In genomic region chr17:94144298-94144697, GRCm38 (mm10) we compare ENCODE assay signal across 25 mouse cellular contexts.
"Had no signal": no experiment of that assay in that cellular context is flagged by ENCODE, and none has a peak within 500 bp of the region (broad histone marks: within the 10 kb centered on the region; RNA-seq: fewer than 3 reads in every experiment).

No protein-coding gene starts in this region.

- H3K27me3 ChIP-seq: heart, embryonic 13.5 days; heart, embryonic 15.5 days; hindbrain, embryonic 15.5 days; kidney, embryonic 15.5 days; limb, embryonic 13.5 days; limb, embryonic 15.5 days; liver, embryonic 12.5 days had no signal

- DNase-seq: gastrocnemius, postnatal 14 days; gastrocnemius, postnatal 36 days; heart, adult 11 months; heart, adult 2 months; heart, postnatal 14 days; heart, postnatal 36 days; kidney, adult 11 months; kidney, adult 2 months; kidney, adult 9 months; kidney, postnatal 14 days; kidney, postnatal 36 days; layer of hippocampus, adult 9-11 months; layer of hippocampus, postnatal 36 days; left cerebral cortex, postnatal 4 days had no signal

- ATAC-seq: intestine, embryonic 16.5 days; liver, embryonic 12.5 days had no signal

- H3K4me3 ChIP-seq: heart, adult 2 months; heart, embryonic 13.5 days; heart, embryonic 15.5 days; hindbrain, embryonic 15.5 days; kidney, embryonic 15.5 days; limb, embryonic 13.5 days; limb, embryonic 15.5 days; liver, embryonic 12.5 days had no signal

- H3K4me2 ChIP-seq: heart, embryonic 11.5 days; heart, embryonic 13.5 days; heart, embryonic 15.5 days; hindbrain, embryonic 15.5 days; kidney, embryonic 15.5 days; limb, embryonic 13.5 days; limb, embryonic 15.5 days; liver, embryonic 12.5 days had no signal

- H3K4me1 ChIP-seq: heart, embryonic 13.5 days; heart, embryonic 15.5 days; hindbrain, embryonic 15.5 days; kidney, embryonic 15.5 days; limb, embryonic 13.5 days; limb, embryonic 15.5 days; liver, embryonic 12.5 days had no signal

- H3K9ac ChIP-seq: heart, embryonic 13.5 days; heart, embryonic 15.5 days; hindbrain, embryonic 15.5 days; kidney, embryonic 15.5 days; limb, embryonic 13.5 days; limb, embryonic 15.5 days; liver, embryonic 12.5 days; liver, embryonic 14.5 days had no signal

- H3K27ac ChIP-seq: heart, adult 2 months; heart, embryonic 13.5 days; heart, embryonic 15.5 days; hindbrain, embryonic 15.5 days; kidney, embryonic 15.5 days; kidney, postnatal 0 days; limb, embryonic 13.5 days; limb, embryonic 15.5 days; liver, embryonic 12.5 days; liver, embryonic 14.5 days had no signal

- H3K9me3 ChIP-seq: heart, embryonic 13.5 days; heart, embryonic 15.5 days; hindbrain, embryonic 15.5 days; kidney, embryonic 15.5 days; limb, embryonic 13.5 days; limb, embryonic 15.5 days; liver, embryonic 12.5 days had no signal

- H3K36me3 ChIP-seq: heart, embryonic 13.5 days; heart, embryonic 15.5 days; hindbrain, embryonic 15.5 days; kidney, embryonic 15.5 days; limb, embryonic 13.5 days; limb, embryonic 15.5 days; liver, embryonic 12.5 days had no signal
